Mouse (Mus musculus) heart, adult 2 months (tissue): Measurements from ENCODE around the gene Rab11fip4.

Experiments used
- CTCF ChIP-seq: fragments of 200-600 bp; IDR thresholded peaks from 2 replicates; pipeline ENCODE4 v1.8.1; 2022; ENCODE audit warnings: antibody characterized with exemption, mild to moderate bottlenecking, moderate library complexity
- EP300 ChIP-seq: fragments of 200-500 bp; IDR thresholded peaks from 2 replicates; pipeline ENCODE4 v1.6.1; 2011; ENCODE audit warnings: low read depth, low read length, control low read depth; ENCODE audit not compliant: insufficient read depth
- POLR2A ChIP-seq: fragments of 200-500 bp; IDR thresholded peaks from 2 replicates; pipeline ENCODE4 v1.6.1; 2011; ENCODE audit warnings: mild to moderate bottlenecking, low read depth, low read length, control low read depth; ENCODE audit not compliant: insufficient read depth

- TF ChIP-seq CTCF (no peak), POLR2A (no peak), EP300 (no peak)
Observed at GRCm38 (mm10) chr11:79666544-79666943, 75.5 kb downstream of the Rab11fip4 start.
